ENCODE assay signal across 34 mouse cellular contexts in the genomic region with DNA sequence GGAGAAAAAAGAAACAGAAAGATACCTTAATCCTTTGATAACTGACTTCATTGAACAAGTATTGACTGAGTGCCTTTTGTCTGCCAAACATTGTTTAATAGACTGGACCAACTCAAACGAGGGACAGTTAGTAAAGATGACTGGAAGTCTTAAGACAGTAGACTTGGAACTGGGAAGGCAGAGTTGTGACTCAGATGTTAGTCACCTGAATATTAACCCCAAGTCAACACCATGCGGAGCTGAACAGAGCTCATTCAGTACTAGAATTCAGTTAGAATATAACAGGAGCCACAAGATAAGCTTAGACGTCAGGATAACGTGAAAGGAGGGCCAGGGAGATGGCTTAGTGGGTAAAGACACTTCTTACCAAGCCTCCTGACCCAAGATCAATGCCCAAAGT. TPM values are rescaled to one million over a fixed set of nuclear protein-coding genes. Genes with fewer than 3 reads are reported as not detected.
DNase-seq lines count a peak whose midpoint lies in the region; TF ChIP-seq lines count a peak whose summit lies in the region.
"Had no signal": no experiment of that assay in that cellular context is flagged by ENCODE, and none has a peak within 500 bp of the region (broad histone marks: within the 10 kb centered on the region; RNA-seq: fewer than 3 reads in every experiment).

No protein-coding gene starts in this region.

- peak; percentile 79 for DNase-seq in 3T3-L1 (ENCODE audit: low read depth, low spot score)
- DNase-seq in MEL (ENCODE audit: low read depth, low spot score): no peak
- DNase-seq in adrenal gland, postnatal 4 days (ENCODE audit: low spot score in 2 of 2): no peak
- DNase-seq in adipocyte (ENCODE audit: low spot score): no peak
- DNase-seq in cerebellum, postnatal 4 days (ENCODE audit: low spot score in 2 of 2): no peak
- no peak for DNase-seq in left cerebral cortex, postnatal 36 days (ENCODE audit: low spot score in 2 of 2)
- DNase-seq: adrenal gland, postnatal 10 days; adrenal gland, postnatal 36 days; B cell, adult 2 months; cerebellum, adult 11 months; cerebellum, adult 2 months; cerebellum, adult 9-11 months; cerebellum, postnatal 25 days; embryo, embryonic 11 days; forebrain, postnatal 0 days; gastrocnemius, adult 2 months; gastrocnemius, postnatal 14 days; heart, adult 11 months; heart, postnatal 10 days; heart, postnatal 36 days; kidney, adult 11 months had no signal

- peaks cover 2 to 6% of the 10 kb centered on the region in 2 experiments; a peak in 3 of 4 replicates for H3K4me1 ChIP-seq in MEL (ENCODE audit: control insufficient read depth in 1 of 2, insufficient read depth in 2 of 2, low read length in 2 of 2)
- peaks cover 12% of the 10 kb centered on the region for H3K4me1 ChIP-seq in embryonic fibroblast, embryonic 13.5 days (ENCODE audit: control insufficient read depth, insufficient read depth, low read length)

- TF ChIP-seq RAD21 in MEL (IDR thresholded peaks at IDR 0.05; ENCODE audit: low read depth, low read length): no peak

- TF ChIP-seq POLR2A in MEL (IDR thresholded peaks at IDR 0.05; ENCODE audit: control insufficient read depth in 1 of 2, insufficient read depth in 1 of 2, low read depth in 1 of 2, low read length in 2 of 2, poor library complexity in 1 of 2): no peak
- no peak for TF ChIP-seq POLR2A in embryonic fibroblast, embryonic 13.5 days (IDR thresholded peaks at IDR 0.05; ENCODE audit: low read depth, low read length)

- H3K27me3 ChIP-seq in MEL (ENCODE audit: control insufficient read depth in 1 of 2, insufficient read depth in 2 of 2, low read length in 2 of 2): no peaks in the 10 kb centered on the region
- H3K27me3 ChIP-seq: embryonic facial prominence, embryonic 13.5 days; heart, embryonic 12.5 days; heart, embryonic 15.5 days; hindbrain, embryonic 13.5 days; intestine, embryonic 15.5 days had no signal

- H3K79me2 ChIP-seq in MEL (ENCODE audit: control insufficient read depth, insufficient read depth, low read length, poor library complexity): peaks cover 23% of the 10 kb centered on the region

- intact Hi-C loops in left cerebral cortex, postnatal 36 days (cut with DNase I): no loop called here

- no peak for TF ChIP-seq CTCF in MEL (IDR thresholded peaks at IDR 0.05 in 2 of 3, conservative IDR thresholded peaks at IDR 0.05 in 1 of 3; ENCODE audit: control insufficient read depth in 1 of 3, insufficient read depth in 1 of 3, low read depth in 2 of 3, low read length in 3 of 3, poor library complexity in 1 of 3, severe bottlenecking in 1 of 3)
- TF ChIP-seq CTCF in embryonic fibroblast, embryonic 13.5 days (IDR thresholded peaks at IDR 0.05; ENCODE audit: borderline replicate concordance, insufficient read depth, low read length): no peak

- H3K4me3 ChIP-seq in MEL (ENCODE audit: control insufficient read depth in 1 of 2, insufficient read depth in 1 of 2, low read depth in 2 of 2, low read length in 2 of 2): no peak overlapping the region
- no peak overlapping the region for H3K4me3 ChIP-seq in embryonic fibroblast, embryonic 13.5 days (ENCODE audit: insufficient read depth, low read length)
- H3K4me3 ChIP-seq: embryonic facial prominence, embryonic 10.5 days; embryonic facial prominence, embryonic 13.5 days; gastrocnemius, adult 2 months; heart, embryonic 12.5 days; heart, embryonic 15.5 days; hindbrain, embryonic 10.5 days; hindbrain, embryonic 13.5 days; intestine, embryonic 15.5 days had no signal

- H3K36me3 ChIP-seq in MEL (ENCODE audit: control insufficient read depth in 1 of 2, insufficient read depth in 2 of 2, low read length in 2 of 2): peaks cover 17 to 19% of the 10 kb centered on the region in 2 experiments

- H3K27ac ChIP-seq in MEL (ENCODE audit: control insufficient read depth, low read depth, low read length): no peak overlapping the region
- H3K27ac ChIP-seq in embryonic fibroblast, embryonic 13.5 days (ENCODE audit: insufficient read depth, low read length): peak overlapping the region; percentile 36; the same call in 1 of the 2 replicates
- H3K27ac ChIP-seq: embryonic facial prominence, embryonic 10.5 days; embryonic facial prominence, embryonic 13.5 days; gastrocnemius, adult 2 months; heart, embryonic 15.5 days; hindbrain, embryonic 10.5 days; hindbrain, embryonic 13.5 days; intestine, embryonic 15.5 days had no signal

- no peak for TF ChIP-seq EP300 in MEL (IDR thresholded peaks at IDR 0.05; ENCODE audit: low read depth in 1 of 2, low read length in 2 of 2)

- H3K9me3 ChIP-seq in MEL (replicated peaks; ENCODE audit: insufficient read depth, low read length): no peaks in the 10 kb centered on the region
- H3K9me3 ChIP-seq: embryonic facial prominence, embryonic 10.5 days; embryonic facial prominence, embryonic 13.5 days; heart, embryonic 12.5 days; heart, embryonic 15.5 days; hindbrain, embryonic 10.5 days; hindbrain, embryonic 13.5 days; intestine, embryonic 15.5 days had no signal

- H3K9ac ChIP-seq in MEL (ENCODE audit: control insufficient read depth, low read depth, low read length, poor library complexity, severe bottlenecking): no peak overlapping the region
- H3K9ac ChIP-seq: embryonic facial prominence, embryonic 13.5 days; forebrain, postnatal 0 days; heart, embryonic 12.5 days; heart, embryonic 15.5 days; hindbrain, embryonic 13.5 days; intestine, embryonic 15.5 days had no signal

TF ChIP-seq in MEL, 35 proteins besides CTCF, POLR2A, EP300 and RAD21:
- TF ChIP-seq MAZ (IDR thresholded peaks at IDR 0.05; ENCODE audit: low read depth, low read length): no peak
- TF ChIP-seq POLR2AphosphoS2 (IDR thresholded peaks at IDR 0.05; ENCODE audit: low read length): 0 out of 2 replicates have a peak, but pooled peaks have one; percentile 20

RNA-seq across cellular contexts. Expression of gene Nup37, which starts 3.6 kb away (rescaled TPM):
- total RNA-seq in MEL (2012; rRNA removed): 109 and 118 TPM in 2 replicates
- 100 to 1,000 TPM in 1 of 2 experiments, 10 to 100 TPM in 1; 85.4 to 193 TPM for polyA plus RNA-seq in MEL (2012; ENCODE audit: insufficient read depth in 1 of 2, insufficient read length in 2 of 2, low read depth in 1 of 2, low replicate concordance in 2 of 2, missing spikeins in 1 of 2)
- polyA plus RNA-seq in embryonic fibroblast, embryonic 13.5 days (2011; ENCODE audit: insufficient read length, low read depth, missing spikeins): 32.6 and 42.6 TPM in 2 replicates
- total RNA-seq in adrenal gland, postnatal 4 days (2021): 10 to 100 TPM; 21.5 to 22.3 TPM
- 1 to 10 TPM; 5.7 to 7.0 TPM for total RNA-seq in left cerebral cortex, postnatal 36 days (2021)

RNA-seq across cellular contexts. Expression of gene Parpbp, which starts 3.6 kb away (rescaled TPM):
- total RNA-seq in MEL (2012; rRNA removed): 17.6 and 19.0 TPM in 2 replicates
- 10 to 100 TPM in 1 of 2 experiments, not detected in 1; 14.6 TPM for polyA plus RNA-seq in MEL (2012; ENCODE audit: insufficient read depth in 1 of 2, insufficient read length in 2 of 2, low read depth in 1 of 2, low replicate concordance in 2 of 2, missing spikeins in 1 of 2)
- polyA plus RNA-seq in embryonic fibroblast, embryonic 13.5 days (2011; ENCODE audit: insufficient read length, low read depth, missing spikeins): 10.2 and 25.7 TPM in 2 replicates
- 1 to 10 TPM; 7.7 to 8.0 TPM for total RNA-seq in adrenal gland, postnatal 4 days (2021)
- total RNA-seq in left cerebral cortex, postnatal 36 days (2021): under 1 TPM; 0.39 to 0.84 TPM
- total RNA-seq: gastrocnemius, adult 2 months had no signal

RNA-seq across cellular contexts. Expression of gene Washc3, which starts 50.5 kb away (rescaled TPM):
- total RNA-seq in MEL (2012; rRNA removed): 35.5 and 40.2 TPM in 2 replicates
- 10 to 100 TPM in 1 of 2 experiments, not detected in 1; 41.4 TPM for polyA plus RNA-seq in MEL (2012; ENCODE audit: insufficient read depth in 1 of 2, insufficient read length in 2 of 2, low read depth in 1 of 2, low replicate concordance in 2 of 2, missing spikeins in 1 of 2)
- polyA plus RNA-seq in embryonic fibroblast, embryonic 13.5 days (2011; ENCODE audit: insufficient read length, low read depth, missing spikeins): 55.5 and 63.0 TPM in 2 replicates
- 10 to 100 TPM; 58.0 to 58.9 TPM for total RNA-seq in adrenal gland, postnatal 4 days (2021)
- 10 to 100 TPM; 24.7 to 27.8 TPM for total RNA-seq in left cerebral cortex, postnatal 36 days (2021)

RNA-seq across cellular contexts. Expression of gene Pmch, which starts 59.5 kb away (rescaled TPM):
- total RNA-seq in MEL (2012; rRNA removed): 0.23 TPM in 1 of 2 replicates, not detected in the other
- polyA plus RNA-seq in MEL (2012; ENCODE audit: insufficient read depth in 1 of 2, insufficient read length in 2 of 2, low read depth in 1 of 2, low replicate concordance in 2 of 2, missing spikeins in 1 of 2): 1 to 10 TPM in 1 of 2 experiments, not detected in 1; 1.8 TPM
- polyA plus RNA-seq in embryonic fibroblast, embryonic 13.5 days (2011; ENCODE audit: insufficient read length, low read depth, missing spikeins): not detected in 2 replicates
- not detected for total RNA-seq in adrenal gland, postnatal 4 days (2021)
- total RNA-seq in left cerebral cortex, postnatal 36 days (2021): 1 to 10 TPM in 1 of 2 experiments, not detected in 1; 1.3 TPM
- total RNA-seq: adrenal gland, adult 18-20 months; adrenal gland, postnatal 10 days; adrenal gland, postnatal 36 days; ES-E14; gastrocnemius, adult 2 months; gastrocnemius, postnatal 14 days; gastrocnemius, postnatal 4 days; heart, adult 8-10 months; heart, postnatal 10 days; heart, postnatal 36 days had no signal
- polyA plus RNA-seq: activated CD4-positive, CD25-positive, alpha-beta regulatory T cell, adult 4 months had no signal

Comparison
In these comparisons a context has a peak if more than half of its experiments do, and no peak if none do; other contexts are left out.
1. RNA of gene Parpbp, which starts 3.6 kb away (total RNA-seq): 17.6 to 19.0 TPM in MEL and 7.7 to 8.0 TPM in adrenal gland, postnatal 4 days; 0.39 to 0.84 TPM in left cerebral cortex, postnatal 36 days; every median in the first group is over 4 times any median in the second.